Mouse (Mus musculus) small intestine, adult 2 months (tissue): Measurements from ENCODE around the gene Abca15. TPM values are rescaled to one million over a fixed set of nuclear protein-coding genes. Genes with fewer than 3 reads are reported as not detected.
"Not testable (repeated sequence)": the region's sequence is repeated elsewhere in the genome, so short reads cannot be mapped to it uniquely, and the experiment has no call there.

Source experiments
- H3K27ac ChIP-seq: fragments of 200-500 bp; 2 replicates; pipeline ENCODE4 v1.5.1; 2012; ENCODE audit warnings: low read depth, low read length, control low read depth, inconsistent platforms; ENCODE audit not compliant: insufficient read depth
- H3K27me3 ChIP-seq: fragments of 200-500 bp; 2 replicates; pipeline ENCODE4 v1.6.1; 2012; ENCODE audit warnings: mild to moderate bottlenecking, moderate library complexity, low read length, inconsistent platforms; ENCODE audit not compliant: control insufficient read depth, insufficient read depth
- H3K36me3 ChIP-seq: fragments of 200-500 bp; 2 replicates; pipeline ENCODE4 v1.6.1; 2012; ENCODE audit warnings: mild to moderate bottlenecking, low read length, control low read depth, inconsistent platforms; ENCODE audit not compliant: control insufficient read depth, insufficient read depth
- H3K4me1 ChIP-seq: fragments of 200-500 bp; 2 replicates; pipeline ENCODE4 v1.6.1; 2012; ENCODE audit warnings: low read length, inconsistent platforms, mixed read lengths; ENCODE audit not compliant: control insufficient read depth, insufficient read depth, insufficient read length
- H3K4me3 ChIP-seq: fragments of 200-500 bp; 2 replicates; pipeline ENCODE4 v1.5.1; 2012; ENCODE audit warnings: low read depth, mild to moderate bottlenecking, control low read depth, inconsistent platforms, low read length, moderate library complexity
- CTCF ChIP-seq: fragments of 200-500 bp; IDR thresholded peaks from 2 replicates; pipeline ENCODE4 v1.5.1; 2012; ENCODE audit warnings: low read depth, mild to moderate bottlenecking, control low read depth, inconsistent platforms, low read length, moderate library complexity, mixed read lengths; ENCODE audit not compliant: insufficient replicate concordance, insufficient read length; ENCODE audit errors: extremely low read depth
- POLR2A ChIP-seq: fragments of 200-500 bp; IDR thresholded peaks from 2 replicates; pipeline ENCODE4 v1.6.1; 2012; ENCODE audit warnings: low read depth, mild to moderate bottlenecking, control low read depth, inconsistent platforms, low read length, moderate library complexity
- WGBS: fragments of 180-500 bp; shearing (Covaris S2); methylation state at CpG from one replicate; pipeline ENCODE4 v1.1.7; 2018; 5-methylcytosine and 5-hydroxymethylcytosine counted together
- polyA plus RNA-seq: library from polyadenylated mRNA; depleted of rRNA; stranded (reverse); fragments of >200 nt; gene quantifications from 2 replicates; pipeline ENCODE4 v1.2.3, GENCODE M21; 2012; rRNA removed

The Abca15 gene
- not detected in 2 replicates for polyA plus RNA-seq

- Histone ChIP-seq H3K4me1 (no peaks in the 10 kb centered on the region; the same call in 1 of the 2 replicates), H3K4me3 (peak within 1 kb of the TSS; percentile 29; the same call in 1 of the 2 replicates), H3K27ac (no peak within 1 kb of the TSS), H3K36me3 (no peaks in the 10 kb centered on the region), H3K27me3 (no peaks in the 10 kb centered on the region)
- TF ChIP-seq CTCF = no peak
- TF ChIP-seq POLR2A = no peak
- WGBS = 76% methylated on average over 22 of the region's 22 CpGs
These were observed at the start of gene Abca15 for GRCm38 (mm10) chr7:120328087-120328793. Abca15 (plus strand) TSS chr7:120328670.

GRCm38 (mm10) chr7:120285286-120285685 lies 43.2 kb upstream of the Abca15 start:
- WGBS = 20% methylated on average over 3 of the region's 3 CpGs
- Histone ChIP-seq H3K36me3 (no peaks in the 10 kb centered on the region), H3K27ac (no peak overlapping the region), H3K4me1 (peaks cover 4% of the 10 kb centered on the region; the same call in 1 of the 2 replicates), H3K4me3 (no peak overlapping the region), H3K27me3 (no peaks in the 10 kb centered on the region)
- TF ChIP-seq POLR2A (no peak), CTCF (no peak)

GRCm38 (mm10) chr7:120316086-120316485 lies 12.4 kb upstream of the Abca15 start:
- H3K4me1 ChIP-seq = no peaks in the 10 kb centered on the region
- TF ChIP-seq POLR2A (no peak), CTCF (no peak)
- no peak overlapping the region for H3K27ac ChIP-seq
- H3K4me3 ChIP-seq = no peak overlapping the region
- no peaks in the 10 kb centered on the region for H3K36me3 ChIP-seq
- WGBS = 76% methylated on average over 1 of the region's 1 CpGs
- H3K27me3 ChIP-seq = no peaks in the 10 kb centered on the region

- H3K27ac ChIP-seq = no peak overlapping the region
- WGBS = 25% methylated on average over 4 of the region's 4 CpGs
- H3K4me3 ChIP-seq = no peak overlapping the region
- TF ChIP-seq POLR2A (no peak), CTCF (no peak)
- H3K36me3 ChIP-seq = no peaks in the 10 kb centered on the region
- H3K27me3 ChIP-seq = no peaks in the 10 kb centered on the region
- no peaks in the 10 kb centered on the region; the same call in 1 of the 2 replicates for H3K4me1 ChIP-seq
These were observed 5.5 kb upstream of the Abca15 start for GRCm38 (mm10) chr7:120322963-120323362.

- 61% methylated on average over 2 of the region's 2 CpGs for whole genome bisulfite sequencing
- not testable (repeated sequence) for H3K27me3 ChIP-seq, H3K4me1 ChIP-seq, H3K27ac ChIP-seq, H3K4me3 ChIP-seq, H3K36me3 ChIP-seq
These were observed 2.6 kb upstream of the Abca15 start for GRCm38 (mm10) chr7:120325911-120326310.

- Histone ChIP-seq H3K27ac (no peak overlapping the region), H3K36me3 (no peaks in the 10 kb centered on the region), H3K27me3 (no peaks in the 10 kb centered on the region), H3K4me1 (no peaks in the 10 kb centered on the region; the same call in 1 of the 2 replicates), H3K4me3 (peak overlapping the region; percentile 29)
- TF ChIP-seq CTCF (no peak), POLR2A (no peak)
- WGBS = 8% methylated on average over 22 of the region's 22 CpGs
These were observed 1.0 kb upstream of the Abca15 start for GRCm38 (mm10) chr7:120327220-120328073.

- WGBS = 47% methylated on average over 13 of the region's 13 CpGs
- Histone ChIP-seq H3K4me1 (no peaks in the 10 kb centered on the region), H3K36me3 (no peaks in the 10 kb centered on the region), H3K27me3 (no peaks in the 10 kb centered on the region), H3K4me3 (no peak overlapping the region), H3K27ac (no peak overlapping the region)
- TF ChIP-seq CTCF = peak; percentile 12; the same call in 1 of the 2 replicates
- TF ChIP-seq POLR2A = no peak
These were observed 32.7 kb downstream of the Abca15 start for GRCm38 (mm10) chr7:120361159-120361558.
